Mouse (Mus musculus): ENCODE data around the gene Zfp821. TPM values are rescaled to one million over a fixed set of nuclear protein-coding genes. Genes with fewer than 3 reads are reported as not detected.

Gene Zfp821
- 2.6 TPM for total RNA-seq (2023)

DNA sequence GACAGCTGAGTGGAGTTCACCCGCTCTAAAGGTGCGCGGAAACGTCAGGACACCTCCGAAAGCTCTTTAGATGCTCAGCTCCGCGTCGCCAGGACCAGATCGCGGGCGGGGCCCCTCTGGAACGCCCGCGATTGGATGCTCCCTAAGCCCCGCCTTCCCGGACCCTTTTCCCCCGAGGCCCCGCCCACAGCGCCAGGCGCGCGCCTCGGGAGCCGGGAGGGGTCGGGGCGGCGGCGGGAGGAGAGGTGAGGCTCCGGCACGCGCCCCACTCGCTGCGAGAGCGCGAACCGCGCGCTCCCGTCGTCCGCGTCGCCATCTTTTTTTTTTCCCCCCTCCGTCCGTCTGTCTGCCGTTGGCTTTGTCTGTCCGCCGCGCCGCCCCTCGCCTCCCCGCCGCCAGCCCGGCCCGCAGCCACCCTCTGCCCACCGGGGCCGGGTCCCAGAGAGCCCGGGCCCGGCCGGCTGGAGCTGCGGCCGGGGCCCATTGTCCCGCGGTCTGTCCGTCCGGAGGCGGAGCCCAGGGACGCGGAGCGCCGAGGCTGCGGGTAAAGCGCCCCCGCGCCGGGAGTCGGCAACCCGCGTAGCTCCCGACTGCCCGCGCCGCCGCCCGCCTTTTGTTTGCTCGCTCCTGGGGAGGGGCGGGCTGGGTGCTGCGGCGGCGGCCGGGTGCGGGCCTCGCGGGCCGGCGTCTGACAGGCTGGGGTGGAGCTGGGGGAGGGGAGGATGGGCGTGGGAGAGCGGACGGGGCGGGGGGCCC lies at the start of gene Zfp821:
Gene Zfp821 (plus strand): TSS at position 227 of the 756 bp plus-strand sequence.

DNA sequence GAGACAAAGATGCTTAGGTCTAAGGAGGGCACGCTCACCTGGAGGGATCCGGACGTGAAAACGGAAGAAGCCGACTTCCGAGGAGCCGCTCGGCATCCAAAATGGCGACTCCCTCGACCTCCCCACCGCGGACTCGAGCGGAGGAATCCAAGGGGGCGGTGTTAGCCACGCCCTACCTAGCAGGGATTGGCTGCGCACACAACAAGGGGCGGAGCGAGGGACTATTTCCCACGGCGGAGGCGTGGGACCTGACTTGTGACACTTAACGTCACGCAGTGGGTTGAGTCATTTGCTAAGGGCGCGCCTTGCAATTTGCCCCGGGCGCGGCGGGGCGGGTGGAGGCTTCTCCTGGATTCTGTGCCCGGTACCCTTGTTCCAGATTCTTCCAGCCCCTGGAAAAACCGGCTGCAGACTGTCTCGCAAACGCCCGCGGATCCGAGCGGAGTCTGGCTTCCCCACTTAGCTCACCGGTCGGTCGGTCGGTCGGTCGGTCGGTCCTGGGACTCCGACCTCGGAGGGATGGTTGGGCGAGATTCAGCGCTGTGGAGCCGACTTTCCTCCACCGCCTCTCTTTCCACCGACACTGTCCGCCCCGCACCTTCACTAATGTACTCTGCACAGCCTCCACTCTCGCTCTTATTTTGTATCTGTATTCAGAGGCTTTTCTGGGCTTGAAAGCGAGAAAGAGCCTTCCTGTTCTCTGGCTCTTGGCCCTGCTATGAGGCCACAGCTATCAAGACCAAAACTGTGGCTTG lies 12.0 kb upstream of the Zfp821 start, which contains the start of gene Ist1:
Gene Ist1 (minus strand): TSS at position 115 of the 755 bp plus-strand sequence.

DNA sequence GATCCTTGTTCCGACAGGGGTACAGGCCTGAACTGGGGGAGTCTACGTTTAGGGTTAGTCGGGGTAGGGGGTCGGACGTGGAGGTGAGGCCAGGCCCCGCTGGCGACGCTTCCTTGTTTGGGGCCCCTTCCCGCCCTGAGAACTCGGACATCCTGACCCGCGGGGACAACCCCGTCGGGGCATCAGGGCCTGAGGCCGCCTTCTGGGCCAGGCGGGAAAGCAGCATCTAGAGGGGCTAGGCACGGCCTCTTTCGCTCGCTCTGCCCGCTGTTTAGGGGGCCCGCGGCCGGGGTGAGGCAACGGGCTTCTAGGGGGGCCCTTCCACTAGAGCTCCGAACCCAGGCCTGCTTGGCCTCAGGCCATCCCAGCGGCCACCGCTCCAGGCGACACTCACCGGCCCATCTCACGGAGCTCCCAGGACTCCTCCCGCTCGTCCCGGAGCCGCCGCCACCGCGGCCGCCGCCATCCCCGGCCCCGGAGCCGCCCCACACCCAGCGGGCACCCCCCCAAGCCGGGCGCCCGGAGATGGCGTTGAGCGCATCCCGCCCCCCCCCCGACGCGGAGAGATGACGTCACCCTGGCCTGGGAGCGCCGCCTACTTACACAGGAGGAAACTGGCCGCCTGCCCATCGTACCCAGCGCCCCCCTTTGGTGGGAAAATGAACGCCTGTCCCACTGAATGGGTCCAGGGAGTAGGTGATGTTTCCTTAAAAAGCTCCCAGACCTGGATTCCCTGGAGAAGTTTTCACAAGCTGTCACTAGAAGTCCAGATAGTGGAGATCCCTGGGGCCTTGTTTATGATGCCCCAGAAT lies 32.1 kb downstream of the Zfp821 start, which contains the start of gene Atxn1l:
Gene Atxn1l (minus strand): TSS at position 503 of the 812 bp plus-strand sequence.

Other genes starting within 250 kb of the Zfp821 start
- gene Pmfbp1, start 211.5 kb upstream of the Zfp821 start, total RNA-seq (2023), result not detected
- gene Dhx38, start 139.7 kb upstream of the Zfp821 start, total RNA-seq (2023), result 73.8 TPM
- 5.0 TPM for gene Txnl4b, start 139.7 kb upstream of the Zfp821 start, total RNA-seq (2023)
- 1.0 TPM for gene Hp, start 126.4 kb upstream of the Zfp821 start, total RNA-seq (2023)
- gene Dhodh, start 96.9 kb upstream of the Zfp821 start, total RNA-seq (2023), result 24.7 TPM
- gene Pkd1l3, start 91.0 kb upstream of the Zfp821 start, total RNA-seq (2023), result 0.47 TPM
- gene Ist1, start 12.3 kb upstream of the Zfp821 start, total RNA-seq (2023), result 90.7 TPM
- 26.6 TPM for gene Atxn1l, start 32.2 kb downstream of the Zfp821 start, total RNA-seq (2023)
- 79.0 TPM for gene Ap1g1, start 73.0 kb downstream of the Zfp821 start, total RNA-seq (2023)
- 6.5 TPM for gene Phlpp2, start 163.0 kb downstream of the Zfp821 start, total RNA-seq (2023)

All from CD4-positive naive resting alpha-beta T cell, adult 57 days (primary cell).